Mouse (Mus musculus) liver, embryonic 15.5 days (tissue): ENCODE results near the gene Klf9. TPM values are rescaled to one million over a fixed set of nuclear protein-coding genes. Genes with fewer than 3 reads are reported as not detected.
A peak's percentile ranks its signal among the peaks of the same experiment; 100 is the strongest.

Experiments
- ATAC-seq: fragments of 200-750 bp; cut with Nextera tagmentation; 2 replicates; pipeline ENCODE4 v1.8.0; 2017; ENCODE audit warnings: moderate number of reproducible peaks, mild to moderate bottlenecking, moderate library complexity; ENCODE audit not compliant: insufficient read depth
- H3K27ac ChIP-seq: fragments of 300-500 bp; sonication (generic); replicated peaks from 2 replicates; pipeline ENCODE4 v1.5.1; 2015; ENCODE audit warnings: mild to moderate bottlenecking, inconsistent platforms
- H3K27me3 ChIP-seq: fragments of 300-500 bp; sonication (generic); 2 replicates; pipeline ENCODE4 v1.6.1; 2015; ENCODE audit warnings: mild to moderate bottlenecking, inconsistent platforms
- H3K36me3 ChIP-seq: fragments of 300-500 bp; sonication (generic); replicated peaks from 2 replicates; pipeline ENCODE4 v1.6.1; 2015; ENCODE audit warnings: moderate library complexity, mild to moderate bottlenecking, inconsistent platforms
- H3K4me1 ChIP-seq: fragments of 300-500 bp; sonication (generic); replicated peaks from 2 replicates; pipeline ENCODE4 v1.6.1; 2015; ENCODE audit warnings: inconsistent platforms
- H3K4me2 ChIP-seq: fragments of 300-500 bp; sonication (generic); 2 replicates; pipeline ENCODE4 v1.6.1; 2015; ENCODE audit warnings: moderate library complexity, mild to moderate bottlenecking, inconsistent platforms
- H3K4me3 ChIP-seq: fragments of 300-500 bp; sonication (generic); replicated peaks from 2 replicates; pipeline ENCODE4 v1.5.1; 2015; ENCODE audit warnings: mild to moderate bottlenecking, inconsistent platforms
- H3K9ac ChIP-seq: fragments of 300-500 bp; sonication (generic); 2 replicates; pipeline ENCODE4 v1.6.1; 2015; ENCODE audit warnings: moderate library complexity, mild to moderate bottlenecking, inconsistent platforms
- H3K9me3 ChIP-seq: fragments of 300-500 bp; sonication (generic); replicated peaks from 2 replicates; pipeline ENCODE4 v1.6.1; 2016; ENCODE audit warnings: inconsistent platforms
- WGBS: fragments of 180-500 bp; shearing (Covaris S2); methylation state at CpG from one replicate; pipeline ENCODE4 v1.1.7; 2015; ENCODE audit warnings: mixed read lengths; ENCODE audit not compliant: insufficient replicate concordance; 5-methylcytosine and 5-hydroxymethylcytosine counted together
- polyA plus RNA-seq: library from polyadenylated mRNA; unstranded; fragments of >200 nt; fragmentation: Nextera tagmentation; extraction: Ambion mirVana; gene quantifications from 2 replicates; pipeline ENCODE4 v1.2.1, GENCODE M21; 2015

Klf9 gene
- polyA plus RNA-seq: 1.1 and 1.3 TPM in 2 replicates

- ATAC-seq: peak; percentile 88
- Histone ChIP-seq H3K9me3 (no peaks in the 10 kb centered on the region), H3K4me3 (peak within 1 kb of the TSS; percentile 73), H3K27ac (peak within 1 kb of the TSS; percentile 83), H3K4me1 (peaks cover 56% of the 10 kb centered on the region), H3K4me2 (peak within 1 kb of the TSS; percentile 100), H3K27me3 (peaks cover 40% of the 10 kb centered on the region), H3K36me3 (no peaks in the 10 kb centered on the region), H3K9ac (peak within 1 kb of the TSS; percentile 68)
- WGBS: under 1% methylated on average over 52 of the region's 52 CpGs
Observed at GRCm38 (mm10) chr19:23140689-23141317, at the start of gene Klf9. Klf9 (plus strand) TSS chr19:23141226.

- Histone ChIP-seq H3K4me3 (no peak overlapping the region), H3K36me3 (no peaks in the 10 kb centered on the region), H3K4me2 (no peak overlapping the region), H3K27ac (no peak overlapping the region), H3K4me1 (no peaks in the 10 kb centered on the region), H3K9ac (no peak overlapping the region), H3K9me3 (no peaks in the 10 kb centered on the region), H3K27me3 (no peaks in the 10 kb centered on the region)
- 61% methylated on average over 4 of the region's 4 CpGs for WGBS
- no peak for ATAC-seq
Observed at GRCm38 (mm10) chr19:23091586-23091985, 49.4 kb upstream of the Klf9 start.

GRCm38 (mm10) chr19:23093548-23093947 is 47.5 kb upstream of the Klf9 start:
- 66% methylated on average over 5 of the region's 5 CpGs for WGBS

GRCm38 (mm10) chr19:23094906-23095305 is 46.1 kb upstream of the Klf9 start:
- 43% methylated on average over 3 of the region's 3 CpGs for WGBS
- no peak for ATAC-seq
- no peaks in the 10 kb centered on the region for H3K4me1 ChIP-seq
- H3K9me3 ChIP-seq: no peaks in the 10 kb centered on the region
- H3K9ac ChIP-seq: no peak overlapping the region
- H3K27me3 ChIP-seq: no peaks in the 10 kb centered on the region
- no peak overlapping the region for H3K4me3 ChIP-seq
- H3K36me3 ChIP-seq: no peaks in the 10 kb centered on the region
- H3K4me2 ChIP-seq: no peak overlapping the region
- H3K27ac ChIP-seq: no peak overlapping the region

More at GRCm38 (mm10) chr19:23093548-23093947, 47.5 kb upstream of the Klf9 start:
- H3K9me3 ChIP-seq: no peaks in the 10 kb centered on the region
- no peak overlapping the region for H3K4me2 ChIP-seq
- H3K4me1 ChIP-seq: no peaks in the 10 kb centered on the region
- no peak overlapping the region for H3K9ac ChIP-seq
- no peaks in the 10 kb centered on the region for H3K27me3 ChIP-seq
- H3K4me3 ChIP-seq: no peak overlapping the region
- no peak for ATAC-seq
- H3K36me3 ChIP-seq: no peaks in the 10 kb centered on the region
- H3K27ac ChIP-seq: no peak overlapping the region

- no peaks in the 10 kb centered on the region for H3K27me3 ChIP-seq
- no peak overlapping the region for H3K4me2 ChIP-seq
- ATAC-seq: no peak
- no peaks in the 10 kb centered on the region for H3K4me1 ChIP-seq
- no peak overlapping the region for H3K4me3 ChIP-seq
- H3K36me3 ChIP-seq: no peaks in the 10 kb centered on the region
- H3K27ac ChIP-seq: no peak overlapping the region
- H3K9me3 ChIP-seq: no peaks in the 10 kb centered on the region
- 57% methylated on average over 5 of the region's 5 CpGs for WGBS
- H3K9ac ChIP-seq: no peak overlapping the region
Observed at GRCm38 (mm10) chr19:23106859-23107258, 34.2 kb upstream of the Klf9 start.

- no peak overlapping the region for H3K9ac ChIP-seq
- no peak overlapping the region for H3K27ac ChIP-seq
- no peaks in the 10 kb centered on the region for H3K36me3 ChIP-seq
- H3K4me1 ChIP-seq: no peaks in the 10 kb centered on the region
- H3K4me3 ChIP-seq: no peak overlapping the region
- WGBS: 52% methylated on average over 2 of the region's 2 CpGs
- H3K4me2 ChIP-seq: no peak overlapping the region
- H3K27me3 ChIP-seq: no peaks in the 10 kb centered on the region
- H3K9me3 ChIP-seq: no peaks in the 10 kb centered on the region
- no peak for ATAC-seq
Observed at GRCm38 (mm10) chr19:23107335-23107734, 33.7 kb upstream of the Klf9 start.

- Histone ChIP-seq H3K9me3 (no peaks in the 10 kb centered on the region), H3K4me1 (no peaks in the 10 kb centered on the region), H3K27me3 (no peaks in the 10 kb centered on the region), H3K36me3 (no peaks in the 10 kb centered on the region), H3K4me2 (no peak overlapping the region), H3K4me3 (no peak overlapping the region), H3K9ac (no peak overlapping the region), H3K27ac (no peak overlapping the region)
- WGBS: 28% methylated on average over 10 of the region's 10 CpGs
- no peak for ATAC-seq
Observed at GRCm38 (mm10) chr19:23121875-23122274, 19.2 kb upstream of the Klf9 start.

GRCm38 (mm10) chr19:23124023-23124550 is 16.9 kb upstream of the Klf9 start:
- H3K36me3 ChIP-seq: no peaks in the 10 kb centered on the region
- 76% methylated on average over 7 of the region's 7 CpGs for WGBS
- no peak for ATAC-seq

GRCm38 (mm10) chr19:23125227-23126150 is 15.5 kb upstream of the Klf9 start:
- Histone ChIP-seq H3K9me3 (no peaks in the 10 kb centered on the region), H3K36me3 (no peaks in the 10 kb centered on the region), H3K4me1 (peaks cover 9% of the 10 kb centered on the region), H3K4me2 (no peak overlapping the region), H3K9ac (no peak overlapping the region), H3K27ac (no peak overlapping the region), H3K4me3 (no peak overlapping the region), H3K27me3 (no peaks in the 10 kb centered on the region)
- no peak for ATAC-seq
- WGBS: 27% methylated on average over 9 of the region's 9 CpGs

More at GRCm38 (mm10) chr19:23124023-23124550, 16.9 kb upstream of the Klf9 start:
- H3K4me1 ChIP-seq: no peaks in the 10 kb centered on the region
- H3K4me2 ChIP-seq: no peak overlapping the region
- no peaks in the 10 kb centered on the region for H3K27me3 ChIP-seq
- no peak overlapping the region for H3K27ac ChIP-seq
- H3K9ac ChIP-seq: no peak overlapping the region
- H3K4me3 ChIP-seq: no peak overlapping the region
- no peaks in the 10 kb centered on the region for H3K9me3 ChIP-seq

GRCm38 (mm10) chr19:23129908-23130307 is 11.1 kb upstream of the Klf9 start:
- Histone ChIP-seq H3K36me3 (no peaks in the 10 kb centered on the region), H3K9me3 (no peaks in the 10 kb centered on the region), H3K4me3 (no peak overlapping the region), H3K4me1 (peaks cover 20% of the 10 kb centered on the region), H3K27ac (no peak overlapping the region), H3K27me3 (peaks cover 38% of the 10 kb centered on the region), H3K4me2 (no peak overlapping the region), H3K9ac (no peak overlapping the region)
- 70% methylated on average over 2 of the region's 2 CpGs for WGBS
- ATAC-seq: peak; percentile 54; the same call in 1 of the 2 replicates

- WGBS: 55% methylated on average over 3 of the region's 3 CpGs
Observed at GRCm38 (mm10) chr19:23132106-23132635, 8.9 kb upstream of the Klf9 start.

More at GRCm38 (mm10) chr19:23132106-23132635, 8.9 kb upstream of the Klf9 start:
- no peak overlapping the region for H3K4me3 ChIP-seq
- no peak overlapping the region for H3K9ac ChIP-seq
- H3K27me3 ChIP-seq: peaks cover 61% of the 10 kb centered on the region
- ATAC-seq: no peak
- H3K36me3 ChIP-seq: no peaks in the 10 kb centered on the region
- H3K9me3 ChIP-seq: no peaks in the 10 kb centered on the region
- H3K27ac ChIP-seq: no peak overlapping the region
- H3K4me2 ChIP-seq: no peak overlapping the region
- H3K4me1 ChIP-seq: peaks cover 39% of the 10 kb centered on the region
